Mouse (Mus musculus) ES-Bruce4 (cell line): ENCODE data around the gene Frmd5.

Experiments
- CTCF ChIP-seq: IDR thresholded peaks from one replicate; pipeline ENCODE4 v1.8.1; 2011; ENCODE audit warnings: low read depth, low read length
- POLR2A ChIP-seq: IDR thresholded peaks from one replicate; pipeline ENCODE4 v1.8.1; 2011; ENCODE audit warnings: low read length; ENCODE audit not compliant: insufficient read depth

- no peak for TF ChIP-seq CTCF
- TF ChIP-seq POLR2A, result no peak
Observed at GRCm38 (mm10) chr2:121841453-121841852, 34.6 kb upstream of the Frmd5 start.
